Mouse (Mus musculus) urinary bladder, adult 18-20 months (tissue): ENCODE measurements around the gene Mrpl51.
A peak's percentile ranks its signal among the peaks of the same experiment; 100 is the strongest.

ENCODE experiments used
- DNase-seq, 2 experiments: peaks; one replicate each; pipeline ENCODE4 v3.0.0; 2022; ENCODE audit warnings: low spot score in 2 of 2, mixed read lengths in 2 of 2

Gene Mrpl51

GRCm38 (mm10) chr6:125192016-125192714, 564 bp downstream of the Mrpl51 start:
- peak; percentile 85 to 86 for DNase-seq

GRCm38 (mm10) chr6:125192841-125193240, 1.2 kb downstream of the Mrpl51 start:
- no peak for DNase-seq

GRCm38 (mm10) chr6:125193390-125193789, 1.8 kb downstream of the Mrpl51 start:
- DNase-seq: no peak

GRCm38 (mm10) chr6:125195541-125196075, 4.0 kb downstream of the Mrpl51 start:
- no peak for DNase-seq

GRCm38 (mm10) chr6:125196301-125196700, 4.7 kb downstream of the Mrpl51 start:
- no peak for DNase-seq

GRCm38 (mm10) chr6:125197166-125197565, 5.6 kb downstream of the Mrpl51 start:
- DNase-seq: no peak

GRCm38 (mm10) chr6:125210436-125210835, 18.8 kb downstream of the Mrpl51 start:
- no peak for DNase-seq

- no peak for DNase-seq
Observed at GRCm38 (mm10) chr6:125212621-125213020, 21.0 kb downstream of the Mrpl51 start.

GRCm38 (mm10) chr6:125213129-125213528, 21.5 kb downstream of the Mrpl51 start:
- no peak for DNase-seq

- no peak for DNase-seq
Observed at GRCm38 (mm10) chr6:125213715-125214114, 22.1 kb downstream of the Mrpl51 start.

- peak; percentile 90 to 92 for DNase-seq
Observed at GRCm38 (mm10) chr6:125215148-125215954, 23.8 kb downstream of the Mrpl51 start, which contains the start of gene Vamp1. Vamp1 (plus strand) TSS chr6:125215551.

- no peak for DNase-seq
Observed at GRCm38 (mm10) chr6:125216898-125217297, 25.3 kb downstream of the Mrpl51 start.

GRCm38 (mm10) chr6:125217899-125218298, 26.3 kb downstream of the Mrpl51 start:
- DNase-seq: no peak

GRCm38 (mm10) chr6:125218963-125219362, 27.4 kb downstream of the Mrpl51 start:
- no peak for DNase-seq

- no peak for DNase-seq
Observed at GRCm38 (mm10) chr6:125221115-125221745, 29.6 kb downstream of the Mrpl51 start.

- no peak for DNase-seq
Observed at GRCm38 (mm10) chr6:125222146-125222545, 30.5 kb downstream of the Mrpl51 start.

GRCm38 (mm10) chr6:125222577-125222976, 31.0 kb downstream of the Mrpl51 start:
- no peak for DNase-seq

- DNase-seq: no peak
Observed at GRCm38 (mm10) chr6:125225518-125226115, 34.0 kb downstream of the Mrpl51 start.

- DNase-seq: no peak
Observed at GRCm38 (mm10) chr6:125230571-125230970, 39.0 kb downstream of the Mrpl51 start.

- peak; percentile 42 to 53 for DNase-seq
Observed at GRCm38 (mm10) chr6:125231117-125232044, 39.8 kb downstream of the Mrpl51 start, which contains the start of gene Tapbpl. Tapbpl (minus strand) TSS chr6:125231860.

GRCm38 (mm10) chr6:125232045-125232437, 40.4 kb downstream of the Mrpl51 start:
- DNase-seq: no peak
